Mouse (Mus musculus): Measurements from ENCODE around the gene Gm20479.

Gm20479 gene

GRCm38 (mm10) chr7:27315958-27316357 is 41.3 kb downstream of the Gm20479 start:
- peak in 1 of 2 experiments; percentile 26 for DNase-seq (ENCODE audit: inconsistent age in 2 of 2, low spot score in 1 of 2)

- no peak for DNase-seq (ENCODE audit: inconsistent age in 2 of 2, low spot score in 1 of 2)
Observed at GRCm38 (mm10) chr7:27314393-27314792, 42.8 kb downstream of the Gm20479 start.

GRCm38 (mm10) chr7:27311651-27312284 is 45.5 kb downstream of the Gm20479 start:
- DNase-seq (ENCODE audit: inconsistent age in 2 of 2, low spot score in 1 of 2): no peak

- no peak for DNase-seq (ENCODE audit: inconsistent age in 2 of 2, low spot score in 1 of 2)
Observed at GRCm38 (mm10) chr7:27310996-27311535, 46.2 kb downstream of the Gm20479 start.

- DNase-seq (ENCODE audit: inconsistent age in 2 of 2, low spot score in 1 of 2): peak; percentile 38 to 73
Observed at GRCm38 (mm10) chr7:27310306-27310705, 46.9 kb downstream of the Gm20479 start.

GRCm38 (mm10) chr7:27309832-27310231 is 47.4 kb downstream of the Gm20479 start:
- no peak for DNase-seq (ENCODE audit: inconsistent age in 2 of 2, low spot score in 1 of 2)

GRCm38 (mm10) chr7:27308821-27309549 is 48.2 kb downstream of the Gm20479 start:
- peak in 1 of 2 experiments; percentile 55 for DNase-seq (ENCODE audit: inconsistent age in 2 of 2, low spot score in 1 of 2)

GRCm38 (mm10) chr7:27307551-27307950 is 49.7 kb downstream of the Gm20479 start:
- no peak for DNase-seq (ENCODE audit: inconsistent age in 2 of 2, low spot score in 1 of 2)

GRCm38 (mm10) chr7:27306161-27307160 is 50.8 kb downstream of the Gm20479 start:
- DNase-seq (ENCODE audit: inconsistent age in 2 of 2, low spot score in 1 of 2): peak in 1 of 2 experiments; percentile 63

- no peak for DNase-seq (ENCODE audit: inconsistent age in 2 of 2, low spot score in 1 of 2)
Observed at GRCm38 (mm10) chr7:27305091-27305730, 52.0 kb downstream of the Gm20479 start.
